25 mouse cellular contexts compared by ENCODE assay signal in the genomic region with DNA sequence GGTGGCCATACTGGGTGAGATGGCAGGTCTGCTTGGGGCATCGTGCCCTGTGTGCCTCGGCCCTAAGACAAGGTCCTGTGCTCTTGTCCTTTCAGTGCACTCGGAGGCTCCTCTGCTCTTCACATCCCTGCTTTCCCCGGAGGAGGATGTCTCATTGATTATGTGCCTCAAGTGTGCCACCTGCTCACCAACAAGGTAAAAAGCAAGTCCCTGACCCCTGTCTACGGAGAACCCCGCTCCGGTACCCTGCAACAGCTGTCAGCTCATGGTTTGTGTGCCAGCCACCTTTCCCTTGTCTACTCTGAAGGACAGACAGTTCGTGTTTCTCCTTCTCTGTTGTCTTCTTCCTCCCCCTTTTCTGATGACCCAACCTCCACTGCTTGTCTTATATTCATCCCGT.
A peak's percentile ranks its signal among the peaks of the same experiment; 100 is the strongest.
DNase-seq lines count a peak whose midpoint lies in the region; ATAC-seq and TF ChIP-seq lines count a peak whose summit lies in the region.
"Had no signal": no experiment of that assay in that cellular context is flagged by ENCODE, and none has a peak within 500 bp of the region (broad histone marks: within the 10 kb centered on the region; RNA-seq: fewer than 3 reads in every experiment).

No protein-coding gene starts in this region.

- TF ChIP-seq EP300 in liver, postnatal 0 days (IDR thresholded peaks at IDR 0.05; ENCODE audit: low read depth), result no peak

- no peaks in the 10 kb centered on the region for H3K36me3 ChIP-seq in heart, embryonic 10.5 days
- no peaks in the 10 kb centered on the region for H3K36me3 ChIP-seq in heart, embryonic 12.5 days
- H3K36me3 ChIP-seq in liver, postnatal 0 days (replicated peaks; ENCODE audit: insufficient read depth, low read length), result no peaks in the 10 kb centered on the region
- H3K36me3 ChIP-seq: embryonic facial prominence, embryonic 12.5 days; embryonic facial prominence, embryonic 15.5 days; forebrain, embryonic 12.5 days; forebrain, embryonic 15.5 days; heart, embryonic 13.5 days; hindbrain, embryonic 12.5 days; hindbrain, embryonic 15.5 days; intestine, embryonic 15.5 days had no signal

- no peak for TF ChIP-seq CTCF in embryonic fibroblast, embryonic 13.5 days (IDR thresholded peaks at IDR 0.05; ENCODE audit: borderline replicate concordance, insufficient read depth, low read length)
- no peak for TF ChIP-seq CTCF in liver, postnatal 0 days (IDR thresholded peaks at IDR 0.05; ENCODE audit: low read depth)

- ATAC-seq in heart, embryonic 12.5 days (ENCODE audit: insufficient number of reproducible peaks, low FRiP score), result no peak
- no peak for ATAC-seq in liver, postnatal 0 days
- ATAC-seq: activated CD4-positive, CD25-positive, alpha-beta regulatory T cell, adult 4 months; forebrain, embryonic 15.5 days; intestine, embryonic 15.5 days had no signal

- H3K4me1 ChIP-seq in heart, embryonic 10.5 days, result peaks cover 22% of the 10 kb centered on the region
- H3K4me1 ChIP-seq in heart, embryonic 12.5 days (replicated peaks), result peaks cover 21% of the 10 kb centered on the region
- peaks cover 9% of the 10 kb centered on the region; the same call in 1 of the 2 replicates for H3K4me1 ChIP-seq in embryonic fibroblast, embryonic 13.5 days (ENCODE audit: control insufficient read depth, insufficient read depth, low read length)
- H3K4me1 ChIP-seq in liver, postnatal 0 days (ENCODE audit: insufficient read depth), result no peaks in the 10 kb centered on the region
- H3K4me1 ChIP-seq: embryonic facial prominence, embryonic 12.5 days; forebrain, embryonic 12.5 days; forebrain, embryonic 15.5 days; hindbrain, embryonic 12.5 days; hindbrain, embryonic 15.5 days; intestine, embryonic 15.5 days had no signal

- H3K4me3 ChIP-seq in heart, embryonic 10.5 days, result no peak overlapping the region
- no peak overlapping the region for H3K4me3 ChIP-seq in heart, embryonic 12.5 days
- H3K4me3 ChIP-seq in embryonic fibroblast, embryonic 13.5 days (ENCODE audit: insufficient read depth, low read length), result no peak overlapping the region
- no peak overlapping the region for H3K4me3 ChIP-seq in liver, postnatal 0 days (ENCODE audit: low read depth, low read length)
- H3K4me3 ChIP-seq: embryonic facial prominence, embryonic 12.5 days; embryonic facial prominence, embryonic 15.5 days; erythroblast, embryonic 14.5 days; forebrain, embryonic 12.5 days; forebrain, embryonic 15.5 days; heart, embryonic 13.5 days; hindbrain, embryonic 12.5 days; hindbrain, embryonic 15.5 days; intestine, embryonic 15.5 days had no signal

- H3K27ac ChIP-seq in heart, embryonic 10.5 days, result 0 out of 2 replicates have a peak overlapping the region, but pooled peaks have one; percentile 32
- H3K27ac ChIP-seq in heart, embryonic 12.5 days (ENCODE audit: poor library complexity, severe bottlenecking), result no peak overlapping the region
- H3K27ac ChIP-seq in embryonic fibroblast, embryonic 13.5 days (ENCODE audit: insufficient read depth, low read length), result 0 out of 2 replicates have a peak overlapping the region, but pooled peaks have one; percentile 43
- no peak overlapping the region for H3K27ac ChIP-seq in liver, postnatal 0 days (ENCODE audit: low read depth)
- H3K27ac ChIP-seq: embryonic facial prominence, embryonic 12.5 days; embryonic facial prominence, embryonic 15.5 days; forebrain, embryonic 12.5 days; forebrain, embryonic 15.5 days; heart, embryonic 13.5 days; hindbrain, embryonic 12.5 days; hindbrain, embryonic 15.5 days; intestine, embryonic 15.5 days had no signal

- H3K9ac ChIP-seq in heart, embryonic 12.5 days, result no peak overlapping the region
- no peak overlapping the region for H3K9ac ChIP-seq in liver, postnatal 0 days (replicated peaks)
- H3K9ac ChIP-seq: embryonic facial prominence, embryonic 12.5 days; embryonic facial prominence, embryonic 15.5 days; forebrain, embryonic 12.5 days; forebrain, embryonic 15.5 days; heart, embryonic 13.5 days; hindbrain, embryonic 12.5 days; hindbrain, embryonic 15.5 days; intestine, embryonic 15.5 days had no signal

- peak; percentile 23 to 85 for DNase-seq in adrenal gland, adult (ENCODE audit: inconsistent age in 2 of 2, low spot score in 1 of 2)
- DNase-seq in adrenal gland, postnatal 25 days, result no peak
- DNase-seq in heart, embryonic 10.5 days (ENCODE audit: low spot score), result peak; percentile 38
- peak; percentile 14 for DNase-seq in ovary, postnatal 36 days (ENCODE audit: low spot score)
- DNase-seq in ovary, postnatal 10 days (ENCODE audit: low spot score), result no peak
- no peak for DNase-seq in liver, postnatal 0 days
- DNase-seq: cerebellum, adult 11 months; cerebellum, adult 2 months; cerebellum, adult 9-11 months; cerebellum, postnatal 25 days; gastrocnemius, postnatal 36 days; heart, postnatal 14 days; kidney, adult 11 months had no signal

- H3K27me3 ChIP-seq in heart, embryonic 10.5 days (ENCODE audit: insufficient read depth, poor library complexity, severe bottlenecking), result no peaks in the 10 kb centered on the region
- no peaks in the 10 kb centered on the region for H3K27me3 ChIP-seq in heart, embryonic 12.5 days (replicated peaks)
- H3K27me3 ChIP-seq in liver, postnatal 0 days (ENCODE audit: insufficient read depth, low read length), result no peaks in the 10 kb centered on the region
- H3K27me3 ChIP-seq: embryonic facial prominence, embryonic 12.5 days; embryonic facial prominence, embryonic 15.5 days; forebrain, embryonic 12.5 days; forebrain, embryonic 15.5 days; heart, embryonic 13.5 days; hindbrain, embryonic 12.5 days; hindbrain, embryonic 15.5 days; intestine, embryonic 15.5 days had no signal

- no peak overlapping the region for H3K4me2 ChIP-seq in heart, embryonic 12.5 days
- H3K4me2 ChIP-seq in liver, postnatal 0 days (ENCODE audit: low read depth, low read length), result no peak overlapping the region
- H3K4me2 ChIP-seq: embryonic facial prominence, embryonic 12.5 days; embryonic facial prominence, embryonic 15.5 days; forebrain, embryonic 12.5 days; forebrain, embryonic 15.5 days; heart, embryonic 13.5 days; hindbrain, embryonic 12.5 days; hindbrain, embryonic 15.5 days; intestine, embryonic 15.5 days had no signal

- no peaks in the 10 kb centered on the region for H3K9me3 ChIP-seq in heart, embryonic 10.5 days
- H3K9me3 ChIP-seq in heart, embryonic 12.5 days (replicated peaks), result no peaks in the 10 kb centered on the region
- no peaks in the 10 kb centered on the region for H3K9me3 ChIP-seq in liver, postnatal 0 days (ENCODE audit: low read length)
- H3K9me3 ChIP-seq: embryonic facial prominence, embryonic 12.5 days; embryonic facial prominence, embryonic 15.5 days; forebrain, embryonic 12.5 days; forebrain, embryonic 15.5 days; heart, embryonic 13.5 days; hindbrain, embryonic 12.5 days; hindbrain, embryonic 15.5 days; intestine, embryonic 15.5 days had no signal

- TF ChIP-seq POLR2A in embryonic fibroblast, embryonic 13.5 days (IDR thresholded peaks at IDR 0.05; ENCODE audit: low read depth, low read length), result no peak

- 69% methylated on average over 9 of the region's 9 CpGs for WGBS in heart, embryonic 10.5 days
- 52% methylated on average over 9 of the region's 9 CpGs for WGBS in heart, embryonic 12.5 days
- 76% methylated on average over 9 of the region's 9 CpGs for WGBS in liver, postnatal 0 days (ENCODE audit: insufficient replicate concordance)

Comparison
In these comparisons a context has a peak if more than half of its experiments do, and no peak if none do; other contexts are left out.
1. DNase-seq: peak in adrenal gland, adult (2 of 2), heart, embryonic 10.5 days (single experiment) and ovary, postnatal 36 days (single experiment); none in adrenal gland, postnatal 25 days (single experiment), ovary, postnatal 10 days (single experiment) and liver, postnatal 0 days (single experiment).
2. H3K27ac ChIP-seq: peak in heart, embryonic 10.5 days (single experiment) and embryonic fibroblast, embryonic 13.5 days (single experiment); none in heart, embryonic 12.5 days (single experiment) and liver, postnatal 0 days (single experiment).